Mouse (Mus musculus): ENCODE results near the gene Tbx21.

DNA sequence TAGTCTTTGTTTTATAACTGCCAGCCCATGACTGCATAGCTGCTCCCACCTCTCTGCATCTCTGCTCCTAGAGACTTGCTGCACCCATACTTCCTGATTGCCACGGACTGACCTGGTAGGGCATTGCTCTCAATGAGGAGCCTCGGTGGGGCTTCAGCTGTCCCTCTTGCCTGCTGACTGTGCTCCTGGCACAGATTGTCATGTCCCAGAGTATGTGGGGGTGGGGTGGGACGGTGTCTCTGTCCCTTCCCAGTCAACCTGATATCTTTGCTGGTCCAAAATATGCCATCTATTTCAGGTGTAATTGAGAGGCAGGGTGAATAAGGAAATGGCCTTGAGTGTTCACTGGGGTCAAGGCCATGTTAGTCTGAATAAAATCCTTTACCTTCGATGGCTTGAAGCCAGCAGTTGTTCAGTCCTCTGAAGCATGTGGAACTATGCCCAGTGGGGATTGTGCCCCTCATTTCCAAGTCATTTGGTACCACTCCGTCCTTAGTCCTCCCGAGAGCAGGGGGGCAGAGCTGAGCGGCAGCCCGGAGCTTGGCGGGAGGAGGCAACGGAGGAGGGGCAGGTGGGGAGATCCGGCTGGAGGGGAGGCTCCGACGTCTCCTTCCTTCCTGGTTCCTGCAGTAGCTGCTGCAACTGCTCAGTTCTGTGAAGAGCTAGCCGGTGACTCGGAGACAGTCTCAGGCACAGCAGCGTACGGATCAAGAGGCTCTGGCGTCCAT is 64.8 kb downstream of the Tbx21 start, which contains the start of gene Osbpl7:
- no peak for TF ChIP-seq HCFC1 (IDR thresholded peaks at IDR 0.05; ENCODE audit: borderline replicate concordance, insufficient read depth, low read length)
- TF ChIP-seq ZC3H11A (IDR thresholded peaks at IDR 0.05; ENCODE audit: borderline replicate concordance, low read depth, low read length), result no peak
- TF ChIP-seq CHD2 (IDR thresholded peaks at IDR 0.05; ENCODE audit: low read depth, low read length), result no peak
